Mouse (Mus musculus): ENCODE measurements around the gene Gm45753. TPM values are rescaled to one million over a fixed set of nuclear protein-coding genes. Genes with fewer than 3 reads are reported as not detected.
"Not testable (repeated sequence)": the region's sequence is repeated elsewhere in the genome, so short reads cannot be mapped to it uniquely, and the experiment has no call there.

The Gm45753 gene
- not detected in 2 replicates for polyA plus RNA-seq (2012; ENCODE audit: insufficient read depth, low replicate concordance)

DNA sequence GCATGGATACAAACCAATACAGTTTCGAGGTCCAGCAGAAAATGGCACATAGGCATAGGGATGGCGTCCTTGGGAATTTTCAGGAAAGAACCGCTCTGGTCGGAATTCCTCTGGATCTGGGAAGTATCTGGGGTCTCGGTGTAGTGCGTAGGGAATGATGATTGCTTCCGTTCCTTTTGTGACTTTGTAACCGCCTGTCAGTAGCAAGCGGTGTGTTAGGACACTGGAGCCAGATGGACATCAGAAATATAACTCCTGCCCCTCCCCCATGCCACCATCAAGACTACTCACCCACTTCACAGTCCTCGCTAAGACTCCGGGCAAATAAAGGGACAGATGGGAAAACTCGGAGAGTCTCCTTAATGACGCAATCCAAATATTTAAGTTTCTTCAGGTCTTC is at the start of gene Gm45753:
TSS of gene Gm45753 (minus strand) at position 101 of the 400 bp plus-strand sequence.
- peaks cover 7% of the 10 kb centered on the region for H3K36me3 ChIP-seq (replicated peaks; ENCODE audit: low read length)
- H3K27me3 ChIP-seq (replicated peaks): no peaks in the 10 kb centered on the region
- no peak for TF ChIP-seq GATA1 (IDR thresholded peaks at IDR 0.05; ENCODE audit: borderline replicate concordance, low read length)
- no peak for TF ChIP-seq FLI1 (IDR thresholded peaks at IDR 0.05; ENCODE audit: low read length)
- no peaks in the 10 kb centered on the region for H3K4me1 ChIP-seq
- no peak within 1 kb of the TSS for H3K4me3 ChIP-seq (replicated peaks)
- H3K9me3 ChIP-seq: no peaks in the 10 kb centered on the region

DNA sequence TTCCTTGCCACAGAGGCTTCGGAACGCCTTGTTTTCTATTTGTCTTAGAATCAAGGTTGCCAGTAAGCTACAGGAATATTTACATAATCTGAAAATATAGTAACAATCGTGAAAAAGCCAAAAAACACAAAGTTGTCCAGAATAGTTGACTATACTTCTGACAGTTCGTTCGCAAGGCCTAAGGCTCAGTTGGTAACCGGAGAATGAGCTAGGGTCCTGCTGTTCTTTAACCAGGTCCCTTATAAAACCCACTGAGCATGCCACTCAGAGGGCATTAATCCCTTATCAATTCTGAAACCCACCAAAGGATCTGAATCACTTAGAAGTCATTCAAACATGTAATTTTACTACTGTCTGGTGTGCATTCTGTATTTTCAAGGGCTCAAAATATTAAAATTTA is 47.5 kb upstream of the Gm45753 start:
- H3K36me3 ChIP-seq (replicated peaks; ENCODE audit: low read length): no peaks in the 10 kb centered on the region
- peaks cover 6% of the 10 kb centered on the region for H3K9me3 ChIP-seq
- H3K4me3 ChIP-seq (replicated peaks): no peak overlapping the region
- H3K4me1 ChIP-seq: peaks cover 5% of the 10 kb centered on the region; the same call in 1 of the 2 replicates
- H3K27me3 ChIP-seq (replicated peaks): peaks cover 18% of the 10 kb centered on the region
- TF ChIP-seq GATA1 (IDR thresholded peaks at IDR 0.05; ENCODE audit: borderline replicate concordance, low read length) (no peak), FLI1 (IDR thresholded peaks at IDR 0.05; ENCODE audit: low read length) (no peak)

DNA sequence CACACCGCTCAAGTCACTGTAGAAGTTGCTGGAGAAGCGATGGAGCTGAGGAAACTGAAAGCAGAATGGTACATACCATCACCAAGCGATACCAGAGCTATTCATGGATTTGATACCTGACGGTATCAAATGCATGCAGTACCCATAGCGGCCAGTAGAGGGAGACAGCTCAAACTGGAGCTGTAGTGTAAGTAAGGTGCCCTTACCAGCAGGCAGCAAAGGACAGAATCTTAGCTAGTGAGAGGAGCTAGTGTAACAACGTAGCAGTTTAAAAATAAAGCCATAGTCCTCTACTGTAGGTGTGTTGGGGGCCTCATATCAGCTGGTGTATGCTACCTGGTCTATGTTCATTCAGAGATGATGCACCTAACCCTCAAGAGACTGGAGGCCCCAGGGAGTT is 36.8 kb upstream of the Gm45753 start:
- TF ChIP-seq GATA1 (IDR thresholded peaks at IDR 0.05; ENCODE audit: borderline replicate concordance, low read length): no peak
- no peak for TF ChIP-seq FLI1 (IDR thresholded peaks at IDR 0.05; ENCODE audit: low read length)
- no peaks in the 10 kb centered on the region for H3K36me3 ChIP-seq (replicated peaks; ENCODE audit: low read length)
- H3K9me3 ChIP-seq: no peaks in the 10 kb centered on the region
- H3K4me3 ChIP-seq (replicated peaks): peak overlapping the region; percentile 4
- H3K27me3 ChIP-seq (replicated peaks): no peaks in the 10 kb centered on the region
- H3K4me1 ChIP-seq: peaks cover 3% of the 10 kb centered on the region; the same call in 1 of the 2 replicates

GRCm38 (mm10) chr8:45344298-45344697 is 36.0 kb upstream of the Gm45753 start:
- H3K36me3 ChIP-seq (replicated peaks; ENCODE audit: low read length): no peaks in the 10 kb centered on the region
- H3K4me3 ChIP-seq (replicated peaks): no peak overlapping the region
- no peaks in the 10 kb centered on the region for H3K9me3 ChIP-seq
- peaks cover 3% of the 10 kb centered on the region; the same call in 1 of the 2 replicates for H3K4me1 ChIP-seq
- peaks cover 1% of the 10 kb centered on the region for H3K27me3 ChIP-seq (replicated peaks)
- TF ChIP-seq GATA1 (IDR thresholded peaks at IDR 0.05; ENCODE audit: borderline replicate concordance, low read length): no peak
- no peak for TF ChIP-seq FLI1 (IDR thresholded peaks at IDR 0.05; ENCODE audit: low read length)

DNA sequence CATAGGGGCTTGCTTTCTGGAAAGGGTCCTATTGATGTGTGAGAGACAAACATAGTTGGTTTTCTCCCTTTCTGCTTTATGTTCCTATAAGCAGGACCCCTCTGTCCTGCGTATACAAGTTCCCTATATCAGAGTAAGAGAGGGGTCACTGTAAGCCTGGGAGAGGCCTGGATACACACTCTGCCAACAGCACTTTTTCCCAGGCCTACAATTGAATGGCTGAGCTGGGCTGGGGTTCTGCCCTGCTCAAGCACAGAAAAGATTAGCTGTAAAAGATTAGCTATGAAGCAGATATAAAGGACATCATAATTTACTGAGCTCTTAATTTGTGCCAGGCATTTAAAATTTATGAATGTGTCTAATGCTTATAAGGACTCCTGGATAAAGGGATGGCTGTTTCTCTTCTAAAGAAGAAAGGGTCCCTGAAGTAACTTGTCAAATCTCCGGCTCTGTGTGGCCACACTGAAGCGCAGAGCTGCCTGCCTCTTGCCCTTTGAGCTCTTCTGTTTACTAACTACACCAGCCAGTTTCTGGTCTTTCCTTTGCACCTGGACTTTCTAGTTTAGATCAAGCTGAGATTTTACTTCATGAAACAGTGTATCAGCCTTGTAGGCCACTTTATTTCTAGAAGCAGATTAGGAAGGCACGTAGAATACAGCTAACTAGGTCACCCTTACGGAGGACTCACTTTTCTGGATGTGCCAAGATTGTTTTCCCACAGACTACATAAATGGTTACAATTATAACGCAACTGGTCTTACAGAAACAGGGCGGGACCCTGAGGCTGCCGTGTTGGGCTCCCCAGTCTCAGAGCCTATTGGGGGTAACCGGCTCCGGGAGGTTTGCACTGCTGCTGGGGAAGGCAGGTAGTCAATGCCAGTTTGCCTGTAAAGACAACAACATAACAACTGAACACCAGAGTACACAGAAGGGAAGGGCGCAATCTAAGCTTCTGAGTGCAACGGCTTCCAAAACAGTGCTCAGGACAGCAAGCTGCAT is 33.7 kb upstream of the Gm45753 start:
- Histone ChIP-seq H3K36me3 (replicated peaks; ENCODE audit: low read length) (no peaks in the 10 kb centered on the region), H3K27me3 (replicated peaks) (peaks cover 1% of the 10 kb centered on the region), H3K9me3 (no peaks in the 10 kb centered on the region), H3K4me3 (replicated peaks) (no peak overlapping the region), H3K4me1 (peaks cover 3% of the 10 kb centered on the region; the same call in 1 of the 2 replicates)
- TF ChIP-seq FLI1 (IDR thresholded peaks at IDR 0.05; ENCODE audit: low read length) (no peak), GATA1 (IDR thresholded peaks at IDR 0.05; ENCODE audit: borderline replicate concordance, low read length) (no peak)

DNA sequence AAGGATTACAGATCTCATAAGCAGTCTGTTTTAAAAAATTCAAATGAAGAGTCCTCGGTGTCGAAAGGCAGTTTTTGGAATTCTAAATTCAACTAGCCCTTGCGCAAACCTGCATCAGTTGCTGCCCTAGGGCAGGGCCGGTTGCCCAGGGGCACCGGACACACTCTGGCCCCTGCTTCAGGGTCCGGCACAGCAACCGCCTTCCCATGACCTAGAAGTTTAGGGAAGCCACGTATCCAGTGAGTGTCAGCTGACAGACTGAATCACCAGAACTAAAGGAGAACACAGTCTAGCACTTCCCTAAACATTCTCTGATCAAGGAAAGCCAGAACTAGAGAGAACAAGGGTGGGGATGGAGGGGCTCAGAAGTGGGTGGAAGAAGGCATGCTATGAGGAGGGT is 25.2 kb upstream of the Gm45753 start:
- Histone ChIP-seq H3K36me3 (replicated peaks; ENCODE audit: low read length) (no peaks in the 10 kb centered on the region), H3K4me1 (peaks cover 15% of the 10 kb centered on the region), H3K27me3 (replicated peaks) (no peaks in the 10 kb centered on the region), H3K4me3 (replicated peaks) (peak overlapping the region; percentile 95), H3K9me3 (no peaks in the 10 kb centered on the region)
- TF ChIP-seq FLI1 (IDR thresholded peaks at IDR 0.05; ENCODE audit: low read length): no peak
- TF ChIP-seq GATA1 (IDR thresholded peaks at IDR 0.05; ENCODE audit: borderline replicate concordance, low read length): no peak

GRCm38 (mm10) chr8:45332685-45333409 is 24.6 kb upstream of the Gm45753 start, which contains the start of gene Cyp4v3:
Cyp4v3 (minus strand) TSS chr8:45333216.
- H3K4me3 ChIP-seq (replicated peaks): peak within 1 kb of the TSS; percentile 95
- TF ChIP-seq GATA1 (IDR thresholded peaks at IDR 0.05; ENCODE audit: borderline replicate concordance, low read length) (no peak), FLI1 (IDR thresholded peaks at IDR 0.05; ENCODE audit: low read length) (no peak)

GRCm38 (mm10) chr8:45330856-45331255 is 22.6 kb upstream of the Gm45753 start:
- H3K4me1 ChIP-seq: peaks cover 15% of the 10 kb centered on the region
- no peaks in the 10 kb centered on the region for H3K27me3 ChIP-seq (replicated peaks)
- H3K9me3 ChIP-seq: no peaks in the 10 kb centered on the region
- H3K36me3 ChIP-seq (replicated peaks; ENCODE audit: low read length): no peaks in the 10 kb centered on the region
- TF ChIP-seq FLI1 (IDR thresholded peaks at IDR 0.05; ENCODE audit: low read length) (no peak), GATA1 (IDR thresholded peaks at IDR 0.05; ENCODE audit: borderline replicate concordance, low read length) (no peak)
- no peak overlapping the region for H3K4me3 ChIP-seq (replicated peaks)

More at GRCm38 (mm10) chr8:45332685-45333409, 24.6 kb upstream of the Gm45753 start, which contains the start of gene Cyp4v3:
- Histone ChIP-seq H3K36me3 (replicated peaks; ENCODE audit: low read length) (no peaks in the 10 kb centered on the region), H3K4me1 (peaks cover 15% of the 10 kb centered on the region), H3K9me3 (no peaks in the 10 kb centered on the region), H3K27me3 (replicated peaks) (no peaks in the 10 kb centered on the region)

GRCm38 (mm10) chr8:45329206-45329980 is 21.1 kb upstream of the Gm45753 start:
- Histone ChIP-seq H3K4me3 (replicated peaks) (no peak overlapping the region), H3K9me3 (no peaks in the 10 kb centered on the region), H3K27me3 (replicated peaks) (no peaks in the 10 kb centered on the region), H3K36me3 (replicated peaks; ENCODE audit: low read length) (no peaks in the 10 kb centered on the region), H3K4me1 (peaks cover 15% of the 10 kb centered on the region)
- TF ChIP-seq FLI1 (IDR thresholded peaks at IDR 0.05; ENCODE audit: low read length) (no peak), GATA1 (IDR thresholded peaks at IDR 0.05; ENCODE audit: borderline replicate concordance, low read length) (no peak)

- H3K4me3 ChIP-seq (replicated peaks); H3K27me3 ChIP-seq (replicated peaks); H3K9me3 ChIP-seq; H3K4me1 ChIP-seq; H3K36me3 ChIP-seq (replicated peaks; ENCODE audit: low read length): not testable (repeated sequence)
Measured at GRCm38 (mm10) chr8:45327076-45327475, 18.8 kb upstream of the Gm45753 start.

Measured in megakaryocyte, embryonic 14.5 days (primary cell).